Mouse (Mus musculus) limb, embryonic 11.5 days (tissue): ENCODE data around the gene Dcaf6. TPM values are rescaled to one million over a fixed set of nuclear protein-coding genes. Genes with fewer than 3 reads are reported as not detected.
A peak's percentile ranks its signal among the peaks of the same experiment; 100 is the strongest.

ENCODE experiments used
- ATAC-seq: fragments of 200-750 bp; cut with Nextera tagmentation; 2 replicates; pipeline ENCODE4 v1.8.0; 2017; ENCODE audit warnings: low read depth; ENCODE audit not compliant: insufficient number of reproducible peaks, low FRiP score, low TSS enrichment
- DNase-seq: peaks from one replicate; pipeline ENCODE4 v3.0.0-alpha.2; 2015; ENCODE audit warnings: low spot score
- H3K27ac ChIP-seq: fragments of 300-500 bp; sonication (generic); replicated peaks from 2 replicates; pipeline ENCODE4 v1.5.1; 2014; ENCODE audit warnings: low read depth, mild to moderate bottlenecking, low read length
- H3K27me3 ChIP-seq: fragments of 300-500 bp; sonication (generic); 2 replicates; pipeline ENCODE4 v1.6.1; 2014; ENCODE audit warnings: mild to moderate bottlenecking, low read length, mixed read lengths; ENCODE audit not compliant: control insufficient read depth, insufficient read depth
- H3K36me3 ChIP-seq: fragments of 300-500 bp; sonication (generic); 2 replicates; pipeline ENCODE4 v1.6.1; 2014; ENCODE audit warnings: mild to moderate bottlenecking, low read length, moderate library complexity, mixed read lengths; ENCODE audit not compliant: control insufficient read depth, insufficient read depth
- H3K4me1 ChIP-seq: fragments of 300-500 bp; sonication (generic); 2 replicates; pipeline ENCODE4 v1.6.1; 2014; ENCODE audit warnings: low read length, mixed read lengths; ENCODE audit not compliant: control insufficient read depth, insufficient read depth
- H3K4me2 ChIP-seq: fragments of 300-500 bp; sonication (generic); 2 replicates; pipeline ENCODE4 v1.6.1; 2014; ENCODE audit warnings: low read depth, mild to moderate bottlenecking, moderate library complexity; ENCODE audit not compliant: severe bottlenecking
- H3K4me3 ChIP-seq: fragments of 300-500 bp; sonication (generic); 2 replicates; pipeline ENCODE4 v1.5.1; 2014; ENCODE audit warnings: low read depth, low read length
- H3K9ac ChIP-seq: fragments of 300-500 bp; sonication (generic); 2 replicates; pipeline ENCODE4 v1.6.1; 2014; ENCODE audit warnings: mild to moderate bottlenecking, low read length
- H3K9me3 ChIP-seq: fragments of 300-500 bp; sonication (generic); 2 replicates; pipeline ENCODE4 v1.6.1; 2016; ENCODE audit warnings: low read length; ENCODE audit not compliant: control insufficient read depth
- WGBS: fragments of 180-500 bp; shearing (Covaris S2); extraction: QIAGEN DNeasy Blood & Tissue Kit; methylation state at CpG from one replicate; pipeline ENCODE4 v1.1.7; 2014; 5-methylcytosine and 5-hydroxymethylcytosine counted together
- polyA plus RNA-seq: library from polyadenylated mRNA; unstranded; fragments of >200 nt; fragmentation: Nextera tagmentation; extraction: Ambion mirVana; gene quantifications from 2 replicates; pipeline ENCODE4 v1.2.1, GENCODE M21; 2014

The Dcaf6 gene
- polyA plus RNA-seq, result 10.0 and 10.2 TPM in 2 replicates

DNA sequence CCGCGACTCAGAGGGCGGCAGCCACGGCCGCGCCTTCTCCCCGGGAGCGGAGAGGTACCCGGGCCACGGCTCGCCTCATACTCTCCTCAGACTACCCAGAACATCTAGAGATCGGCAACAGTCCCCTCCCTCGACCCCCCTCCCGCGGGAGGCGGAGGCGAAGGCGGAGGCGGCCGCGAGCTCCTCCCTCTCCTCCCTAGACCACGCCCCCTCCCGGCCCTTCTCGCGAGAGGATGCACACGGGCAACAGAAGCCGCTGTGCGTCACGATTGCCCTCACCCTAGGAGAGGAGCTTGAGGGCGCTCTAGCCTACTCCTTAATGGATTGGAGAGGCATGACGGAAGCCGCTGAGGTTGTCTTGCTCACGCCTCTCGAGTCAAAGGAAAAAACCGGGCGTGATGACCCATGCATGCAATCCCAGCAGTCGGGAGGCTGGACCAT is at the start of gene Dcaf6, which contains the start of gene Mpc2:
TSS of gene Dcaf6 (minus strand) at position 116 of the 441 bp plus-strand sequence.
TSS of gene Mpc2 (plus strand) at position 278 of the 441 bp plus-strand sequence.
- Histone ChIP-seq H3K4me2 (peak within 1 kb of the TSS; percentile 86), H3K9me3 (no peaks in the 10 kb centered on the region), H3K27ac (peak within 1 kb of the TSS; percentile 76), H3K36me3 (no peaks in the 10 kb centered on the region), H3K27me3 (no peaks in the 10 kb centered on the region), H3K9ac (peak within 1 kb of the TSS; percentile 74), H3K4me1 (no peaks in the 10 kb centered on the region; the same call in 1 of the 2 replicates), H3K4me3 (peak within 1 kb of the TSS; percentile 91)
- peak; percentile 92 for ATAC-seq
- peak; percentile 100 for DNase-seq
- WGBS, result 1% methylated on average over 33 of the region's 37 CpGs

DNA sequence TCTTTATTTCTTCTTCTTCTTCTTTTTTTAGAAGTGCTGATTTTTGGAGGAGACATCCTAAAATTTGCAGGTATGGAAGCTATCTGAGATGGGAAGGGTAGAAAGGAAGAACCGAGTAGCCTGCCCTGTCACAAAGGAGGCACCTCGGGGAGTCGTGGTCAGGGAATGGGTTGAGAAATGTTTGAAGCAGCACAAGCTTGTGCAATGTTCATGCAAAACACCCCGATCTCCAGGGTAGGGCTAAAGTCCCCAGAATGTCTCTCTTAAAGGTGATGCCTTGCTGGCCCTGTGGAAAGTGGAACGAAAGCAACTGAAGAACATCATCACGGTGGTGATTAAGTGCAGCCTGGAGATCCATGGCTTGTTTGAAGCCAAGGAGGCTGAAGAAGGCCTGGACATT is 46.0 kb upstream of the Dcaf6 start:
- Histone ChIP-seq H3K4me1 (no peaks in the 10 kb centered on the region), H3K27me3 (no peaks in the 10 kb centered on the region), H3K36me3 (no peaks in the 10 kb centered on the region), H3K4me2 (no peak overlapping the region), H3K9me3 (no peaks in the 10 kb centered on the region), H3K4me3 (no peak overlapping the region), H3K27ac (no peak overlapping the region), H3K9ac (no peak overlapping the region)
- no peak for DNase-seq
- WGBS, result 86% methylated on average over 6 of the region's 6 CpGs
- no peak for ATAC-seq

DNA sequence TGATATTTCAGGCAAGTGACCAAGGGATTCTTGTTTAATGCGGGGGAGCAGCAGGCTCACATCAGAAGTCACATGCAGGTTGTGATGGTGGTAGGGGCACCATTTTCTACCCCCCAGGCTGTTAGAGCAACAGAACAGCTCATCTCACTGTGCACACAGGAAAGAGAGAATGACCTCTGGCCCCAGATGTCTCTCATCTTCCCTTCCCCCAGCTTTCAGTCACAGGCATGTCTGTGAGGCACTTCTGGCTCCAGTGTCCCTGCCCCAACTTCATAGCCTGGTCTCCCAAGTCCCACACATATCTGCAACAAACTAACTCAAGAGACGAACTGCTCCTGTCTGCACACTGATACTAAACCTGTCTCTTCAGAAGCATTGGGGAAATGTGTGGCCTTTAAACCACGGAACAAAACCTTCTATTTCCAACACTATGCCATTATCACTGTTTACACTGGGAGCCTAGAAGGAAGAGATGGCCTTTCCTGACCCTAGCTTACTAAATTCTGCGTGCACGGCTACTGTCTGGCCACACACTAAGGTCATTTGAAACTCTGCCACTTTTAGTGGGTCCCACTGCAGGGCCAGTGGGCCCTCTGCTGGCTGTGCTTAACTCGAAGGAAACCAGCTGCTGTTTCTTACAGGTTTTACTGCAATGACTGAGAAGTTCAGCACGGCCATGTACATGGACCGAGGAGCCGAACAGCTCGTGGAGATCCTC is 43.2 kb upstream of the Dcaf6 start:
- ATAC-seq (peak; percentile 60; the same call in 1 of the 2 replicates), DNase-seq (peak; percentile 47)
- H3K9me3 ChIP-seq, result no peaks in the 10 kb centered on the region
- H3K4me2 ChIP-seq, result no peak overlapping the region
- WGBS, result 40% methylated on average over 10 of the region's 10 CpGs
- no peaks in the 10 kb centered on the region for H3K4me1 ChIP-seq
- H3K9ac ChIP-seq, result no peak overlapping the region
- no peak overlapping the region for H3K27ac ChIP-seq
- no peaks in the 10 kb centered on the region for H3K27me3 ChIP-seq
- H3K4me3 ChIP-seq, result no peak overlapping the region
- no peaks in the 10 kb centered on the region for H3K36me3 ChIP-seq

DNA sequence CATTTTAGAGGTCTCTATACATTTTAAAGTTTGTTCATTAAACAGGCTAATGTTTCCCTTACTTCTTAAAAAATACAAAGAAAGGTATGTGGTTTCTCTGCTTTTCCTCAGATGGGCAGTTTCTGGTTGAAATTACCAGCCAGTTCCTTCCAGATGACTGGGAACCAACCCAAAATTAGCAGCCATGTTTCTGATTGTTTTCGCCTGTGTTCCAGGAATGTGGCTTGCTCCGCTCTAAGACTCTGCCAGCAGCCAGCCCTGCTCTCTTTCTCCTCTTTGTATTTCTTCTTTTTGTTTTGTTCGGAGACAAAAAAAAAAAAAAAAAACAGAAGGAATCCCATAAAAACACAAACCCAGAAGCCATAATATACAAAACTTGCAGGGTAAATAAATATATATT is 38.6 kb upstream of the Dcaf6 start:
- WGBS, result 62% methylated on average over 3 of the region's 3 CpGs
- H3K4me1 ChIP-seq, result no peaks in the 10 kb centered on the region
- H3K9me3 ChIP-seq, result no peaks in the 10 kb centered on the region
- H3K36me3 ChIP-seq, result no peaks in the 10 kb centered on the region
- no peak overlapping the region for H3K27ac ChIP-seq
- no peak overlapping the region for H3K4me2 ChIP-seq
- no peaks in the 10 kb centered on the region for H3K27me3 ChIP-seq
- DNase-seq (no peak), ATAC-seq (no peak)
- no peak overlapping the region for H3K9ac ChIP-seq
- no peak overlapping the region for H3K4me3 ChIP-seq

DNA sequence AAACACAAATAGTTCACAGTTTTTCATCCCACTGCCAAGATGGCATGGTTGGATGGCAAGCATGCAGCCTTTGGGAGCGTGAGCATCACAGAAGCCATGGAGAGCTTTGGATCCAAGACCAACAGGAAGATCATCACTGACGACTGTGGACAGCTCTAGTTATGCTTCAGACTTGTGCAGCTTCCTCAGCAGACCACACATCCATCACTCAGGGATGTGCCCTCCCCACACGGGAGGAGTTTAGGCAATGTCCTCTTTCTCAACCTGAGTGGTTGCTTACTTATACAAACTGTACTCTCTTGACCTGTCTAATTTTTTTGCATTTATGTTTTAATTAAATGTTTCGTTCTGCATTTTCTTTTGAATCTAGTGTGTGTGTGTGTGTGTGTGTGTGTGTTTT is 28.9 kb upstream of the Dcaf6 start:
- Histone ChIP-seq H3K36me3 (no peaks in the 10 kb centered on the region), H3K9me3 (no peaks in the 10 kb centered on the region), H3K9ac (no peak overlapping the region), H3K4me1 (no peaks in the 10 kb centered on the region), H3K4me3 (no peak overlapping the region), H3K4me2 (no peak overlapping the region), H3K27ac (no peak overlapping the region), H3K27me3 (no peaks in the 10 kb centered on the region)
- 81% methylated on average over 4 of the region's 4 CpGs for WGBS
- no peak for DNase-seq
- ATAC-seq, result no peak

DNA sequence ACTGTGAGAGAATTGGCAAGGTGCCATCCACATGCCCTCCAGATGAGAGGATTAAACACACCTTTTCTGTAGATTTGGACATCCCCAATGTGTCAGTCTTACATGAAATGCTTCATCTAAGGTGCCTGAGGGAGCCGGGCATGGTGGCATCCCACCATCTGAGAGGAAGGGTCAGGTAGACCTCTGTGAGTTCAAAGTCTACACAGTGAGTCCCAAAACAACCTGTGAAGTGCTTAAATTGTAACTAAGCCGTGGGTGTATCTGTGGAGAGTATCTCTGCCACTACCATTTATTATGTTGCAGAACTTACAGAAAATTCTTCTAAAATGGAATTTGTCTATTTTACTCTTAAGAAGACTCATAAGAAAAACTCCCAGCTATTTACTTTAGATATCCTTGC is 25.8 kb upstream of the Dcaf6 start:
- no peak for DNase-seq
- H3K9ac ChIP-seq, result no peak overlapping the region
- 87% methylated on average over 2 of the region's 2 CpGs for WGBS
- H3K27me3 ChIP-seq, result no peaks in the 10 kb centered on the region
- H3K4me2 ChIP-seq, result no peak overlapping the region
- no peaks in the 10 kb centered on the region for H3K4me1 ChIP-seq
- H3K9me3 ChIP-seq, result no peaks in the 10 kb centered on the region
- no peaks in the 10 kb centered on the region for H3K36me3 ChIP-seq
- H3K27ac ChIP-seq, result no peak overlapping the region
- H3K4me3 ChIP-seq, result no peak overlapping the region
- ATAC-seq, result no peak

DNA sequence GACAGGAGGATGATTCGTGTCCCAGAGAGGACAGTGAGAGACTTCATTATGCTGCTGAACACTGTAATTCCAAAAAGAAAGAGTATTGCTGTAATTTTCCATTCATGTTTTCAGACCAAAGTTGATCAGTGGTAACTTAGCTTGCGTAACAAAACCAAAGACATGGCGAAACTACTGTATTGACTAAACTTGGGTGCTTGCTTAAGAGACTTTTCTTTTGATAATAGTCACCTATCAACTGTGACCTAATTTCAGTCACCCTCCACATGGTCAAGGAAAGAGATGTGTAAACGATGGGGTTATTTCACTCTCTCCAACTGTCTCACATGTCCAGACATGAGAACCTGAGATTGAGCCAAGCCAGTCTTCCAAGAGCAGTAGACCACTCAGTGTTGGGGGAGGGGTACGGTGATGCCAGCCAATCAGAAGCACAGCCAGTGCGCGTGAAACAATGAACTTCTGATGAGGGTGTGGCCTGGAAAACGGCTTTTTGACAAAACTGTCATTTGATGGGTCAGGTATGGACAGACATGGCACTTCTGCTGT is 24.5 kb upstream of the Dcaf6 start, which contains the start of gene Adcy10:
TSS of gene Adcy10 (plus strand) at position 496 of the 546 bp plus-strand sequence.
- Histone ChIP-seq H3K27me3 (no peaks in the 10 kb centered on the region), H3K9ac (no peak within 1 kb of the TSS), H3K4me2 (no peak within 1 kb of the TSS), H3K4me3 (no peak within 1 kb of the TSS), H3K27ac (no peak within 1 kb of the TSS), H3K36me3 (no peaks in the 10 kb centered on the region), H3K9me3 (no peaks in the 10 kb centered on the region), H3K4me1 (no peaks in the 10 kb centered on the region)
- no peak for DNase-seq
- WGBS, result 92% methylated on average over 8 of the region's 8 CpGs
- no peak for ATAC-seq

DNA sequence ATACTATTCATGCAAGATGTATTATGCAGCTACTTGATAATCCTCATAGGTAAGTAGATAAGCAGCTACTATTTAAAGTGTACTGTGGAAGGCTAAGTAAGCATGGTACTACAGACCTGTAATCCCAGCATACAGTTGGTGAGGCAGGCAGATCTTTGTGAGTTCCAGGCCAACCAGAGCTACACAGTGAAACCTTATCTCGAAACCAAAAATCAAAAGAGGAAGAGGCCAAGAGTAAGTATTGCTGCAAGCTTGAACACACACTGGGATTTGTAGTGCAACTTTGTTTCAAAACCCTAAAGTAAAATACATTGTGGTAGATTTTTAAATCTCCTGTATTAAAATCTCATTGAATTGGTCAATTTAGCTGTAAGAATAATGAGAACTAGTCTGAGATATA is 11.2 kb upstream of the Dcaf6 start:
- ATAC-seq, result no peak
- no peaks in the 10 kb centered on the region for H3K36me3 ChIP-seq
- 84% methylated on average over 1 of the region's 1 CpGs for WGBS

More for the DNA sequence above, 11.2 kb upstream of the Dcaf6 start:
- H3K27ac ChIP-seq, result no peak overlapping the region
- H3K27me3 ChIP-seq, result no peaks in the 10 kb centered on the region
- DNase-seq, result no peak
- H3K4me2 ChIP-seq, result no peak overlapping the region
- H3K4me1 ChIP-seq, result no peaks in the 10 kb centered on the region
- no peak overlapping the region for H3K9ac ChIP-seq
- H3K9me3 ChIP-seq, result no peaks in the 10 kb centered on the region
- no peak overlapping the region for H3K4me3 ChIP-seq
